Mouse (Mus musculus): ENCODE measurements around the gene Capn7. TPM values are rescaled to one million over a fixed set of nuclear protein-coding genes. Genes with fewer than 3 reads are reported as not detected.
A peak's percentile ranks its signal among the peaks of the same experiment; 100 is the strongest.

Capn7 gene
- polyA plus RNA-seq, 1 experiment from 2014 or later, result 41.9 TPM

DNA sequence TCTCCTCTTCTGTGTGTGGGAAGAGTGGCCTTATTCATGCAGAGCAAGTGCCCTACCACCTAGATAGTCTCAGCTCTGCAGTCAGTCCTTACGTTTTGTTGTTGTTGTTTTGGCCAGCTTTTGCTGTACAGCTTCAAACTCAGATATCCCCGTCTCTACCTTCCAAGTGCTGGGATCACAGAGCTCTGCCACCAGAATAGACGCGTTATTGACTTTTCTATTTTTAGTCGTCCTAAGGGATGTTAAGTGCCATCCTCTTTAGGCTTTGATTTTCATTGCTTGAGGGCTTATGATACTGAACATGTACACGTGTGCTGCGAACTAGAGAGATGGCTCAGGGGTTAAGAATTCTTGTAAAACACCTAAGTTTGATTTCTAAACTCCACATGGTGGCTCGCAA, 6.8 kb downstream of the Capn7 start:
- Histone ChIP-seq H3K9me3 (replicated peaks; ENCODE audit: control insufficient read depth, low read length) (no peaks in the 10 kb centered on the region), H3K4me1 (ENCODE audit: control insufficient read depth, insufficient read depth, low read length) (peaks cover 12% of the 10 kb centered on the region; the same call in 1 of the 2 replicates), H3K9ac (ENCODE audit: low read length) (no peak overlapping the region), H3K27me3 (ENCODE audit: control insufficient read depth, insufficient read depth, low read length) (no peaks in the 10 kb centered on the region), H3K27ac (ENCODE audit: low read length) (peak overlapping the region; percentile 74), H3K4me3 (ENCODE audit: low read length) (no peak overlapping the region), H3K36me3 (ENCODE audit: control insufficient read depth, insufficient read depth) (peaks cover 21% of the 10 kb centered on the region), H3K4me2 (ENCODE audit: low read depth, low read length) (peak overlapping the region; percentile 8)
- 42% methylated on average over 8 of the region's 8 CpGs for WGBS
- ATAC-seq (replicated peaks; ENCODE audit: extremely low read depth, insufficient read depth, low FRiP score), result peak; percentile 72; the same call in 1 of the 2 replicates

DNA sequence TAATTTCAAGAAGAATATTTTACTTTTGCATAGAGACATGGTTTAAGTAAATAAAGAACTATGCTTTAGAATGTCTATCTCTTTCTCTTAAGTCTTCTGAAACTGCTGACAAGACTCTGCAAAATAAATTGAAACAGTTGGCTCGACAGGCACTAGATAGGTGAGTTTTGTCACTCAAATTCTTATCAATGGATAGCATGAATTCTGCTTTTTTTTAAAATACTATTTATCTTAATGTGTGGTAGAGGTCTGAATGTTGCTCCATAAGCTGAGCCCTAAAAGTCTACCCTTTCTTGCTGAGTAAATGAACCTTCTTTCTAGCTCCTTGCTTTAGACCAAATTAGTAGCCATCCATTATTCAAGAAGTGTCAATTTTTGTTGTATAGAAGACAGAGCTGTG, 8.9 kb downstream of the Capn7 start:
- WGBS, result 79% methylated on average over 1 of the region's 1 CpGs
- Histone ChIP-seq H3K27me3 (ENCODE audit: control insufficient read depth, insufficient read depth, low read length) (no peaks in the 10 kb centered on the region), H3K4me2 (ENCODE audit: low read depth, low read length) (no peak overlapping the region), H3K9ac (ENCODE audit: low read length) (no peak overlapping the region), H3K9me3 (replicated peaks; ENCODE audit: control insufficient read depth, low read length) (no peaks in the 10 kb centered on the region), H3K4me3 (ENCODE audit: low read length) (no peak overlapping the region), H3K4me1 (ENCODE audit: control insufficient read depth, insufficient read depth, low read length) (peaks cover 7% of the 10 kb centered on the region; the same call in 1 of the 2 replicates), H3K36me3 (ENCODE audit: control insufficient read depth, insufficient read depth) (peaks cover 18% of the 10 kb centered on the region), H3K27ac (ENCODE audit: low read length) (no peak overlapping the region)
- ATAC-seq (replicated peaks; ENCODE audit: extremely low read depth, insufficient read depth, low FRiP score), result no peak

DNA sequence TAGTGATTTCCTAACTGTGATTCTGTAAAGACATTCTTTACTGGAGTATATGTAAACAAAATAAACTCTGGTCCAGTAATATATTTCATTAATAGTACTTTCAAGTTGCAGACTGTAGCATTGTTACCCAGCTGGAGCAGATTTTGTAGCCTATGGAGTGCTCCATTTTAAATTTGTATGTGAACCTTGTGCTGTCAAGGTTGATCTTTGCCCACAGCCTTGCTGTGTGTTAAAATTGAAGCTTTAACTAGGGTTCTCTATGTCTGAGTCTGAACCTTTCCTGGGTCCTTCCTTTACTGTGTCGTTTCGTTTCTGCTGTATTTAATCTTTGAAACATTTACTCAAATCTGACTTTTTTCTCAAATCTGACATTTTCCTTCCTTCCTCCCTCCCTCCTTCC, 25.8 kb downstream of the Capn7 start:
- no peaks in the 10 kb centered on the region for H3K9me3 ChIP-seq (replicated peaks; ENCODE audit: control insufficient read depth, low read length)
- H3K9ac ChIP-seq (ENCODE audit: low read length), result no peak overlapping the region
- 78% methylated on average over 2 of the region's 2 CpGs for WGBS
- no peak overlapping the region for H3K4me3 ChIP-seq (ENCODE audit: low read length)
- H3K27me3 ChIP-seq (ENCODE audit: control insufficient read depth, insufficient read depth, low read length), result no peaks in the 10 kb centered on the region
- no peak for ATAC-seq (replicated peaks; ENCODE audit: extremely low read depth, insufficient read depth, low FRiP score)
- no peak overlapping the region for H3K27ac ChIP-seq (ENCODE audit: low read length)
- H3K4me1 ChIP-seq (ENCODE audit: control insufficient read depth, insufficient read depth, low read length), result no peaks in the 10 kb centered on the region
- no peak overlapping the region for H3K4me2 ChIP-seq (ENCODE audit: low read depth, low read length)
- peaks cover 49% of the 10 kb centered on the region for H3K36me3 ChIP-seq (ENCODE audit: control insufficient read depth, insufficient read depth)

DNA sequence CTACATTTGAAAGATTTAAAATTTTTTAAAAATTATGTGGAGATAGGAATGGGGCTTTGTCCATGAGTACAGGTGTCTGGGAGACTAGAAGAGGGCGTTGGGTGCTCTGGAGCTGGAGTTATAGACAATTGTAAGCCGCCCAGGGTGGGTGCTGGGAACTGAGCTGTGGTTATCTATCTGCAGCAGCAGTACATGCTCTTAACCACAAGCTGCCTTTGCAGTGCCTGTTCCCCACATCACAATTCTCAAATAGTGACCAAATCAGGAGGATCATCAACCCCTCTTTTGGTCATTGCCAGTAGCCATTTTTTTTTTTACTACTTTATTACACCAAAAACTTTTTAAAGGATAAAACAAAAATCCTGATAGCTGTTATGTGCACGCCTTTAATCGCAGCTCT, 28.2 kb downstream of the Capn7 start:
- no peaks in the 10 kb centered on the region for H3K27me3 ChIP-seq (ENCODE audit: control insufficient read depth, insufficient read depth, low read length)
- 94% methylated on average over 4 of the region's 4 CpGs for WGBS

DNA sequence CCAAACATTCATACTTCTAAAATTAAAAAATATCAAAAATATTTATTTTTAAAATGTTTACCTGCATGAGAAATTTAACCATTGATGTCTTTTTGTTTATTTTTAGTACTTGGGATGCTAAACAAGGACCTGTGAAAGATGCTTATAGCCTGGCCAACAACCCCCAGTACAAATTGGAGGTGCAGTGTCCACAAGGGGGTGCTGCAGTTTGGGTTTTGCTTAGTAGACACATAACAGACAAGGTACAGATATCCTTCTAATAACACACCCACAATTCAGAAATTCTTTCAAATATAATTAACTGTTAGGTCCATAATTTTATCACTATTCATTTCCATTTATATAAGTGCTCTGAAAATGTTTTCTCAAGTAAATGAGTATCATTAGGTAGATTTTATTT, 28.9 kb downstream of the Capn7 start:
- H3K4me1 ChIP-seq (ENCODE audit: control insufficient read depth, insufficient read depth, low read length), result no peaks in the 10 kb centered on the region
- H3K9ac ChIP-seq (ENCODE audit: low read length), result no peak overlapping the region
- H3K9me3 ChIP-seq (replicated peaks; ENCODE audit: control insufficient read depth, low read length), result no peaks in the 10 kb centered on the region
- no peak for ATAC-seq (replicated peaks; ENCODE audit: extremely low read depth, insufficient read depth, low FRiP score)
- H3K36me3 ChIP-seq (ENCODE audit: control insufficient read depth, insufficient read depth), result peaks cover 53% of the 10 kb centered on the region
- no peaks in the 10 kb centered on the region for H3K27me3 ChIP-seq (ENCODE audit: control insufficient read depth, insufficient read depth, low read length)
- H3K4me3 ChIP-seq (ENCODE audit: low read length), result no peak overlapping the region
- no peak overlapping the region for H3K4me2 ChIP-seq (ENCODE audit: low read depth, low read length)
- no peak overlapping the region for H3K27ac ChIP-seq (ENCODE audit: low read length)

More for the DNA sequence above, 28.2 kb downstream of the Capn7 start:
- H3K27ac ChIP-seq (ENCODE audit: low read length), result no peak overlapping the region
- peaks cover 51% of the 10 kb centered on the region for H3K36me3 ChIP-seq (ENCODE audit: control insufficient read depth, insufficient read depth)
- H3K9me3 ChIP-seq (replicated peaks; ENCODE audit: control insufficient read depth, low read length), result no peaks in the 10 kb centered on the region
- H3K9ac ChIP-seq (ENCODE audit: low read length), result no peak overlapping the region
- no peaks in the 10 kb centered on the region for H3K4me1 ChIP-seq (ENCODE audit: control insufficient read depth, insufficient read depth, low read length)
- H3K4me2 ChIP-seq (ENCODE audit: low read depth, low read length), result no peak overlapping the region
- no peak for ATAC-seq (replicated peaks; ENCODE audit: extremely low read depth, insufficient read depth, low FRiP score)
- no peak overlapping the region for H3K4me3 ChIP-seq (ENCODE audit: low read length)

DNA sequence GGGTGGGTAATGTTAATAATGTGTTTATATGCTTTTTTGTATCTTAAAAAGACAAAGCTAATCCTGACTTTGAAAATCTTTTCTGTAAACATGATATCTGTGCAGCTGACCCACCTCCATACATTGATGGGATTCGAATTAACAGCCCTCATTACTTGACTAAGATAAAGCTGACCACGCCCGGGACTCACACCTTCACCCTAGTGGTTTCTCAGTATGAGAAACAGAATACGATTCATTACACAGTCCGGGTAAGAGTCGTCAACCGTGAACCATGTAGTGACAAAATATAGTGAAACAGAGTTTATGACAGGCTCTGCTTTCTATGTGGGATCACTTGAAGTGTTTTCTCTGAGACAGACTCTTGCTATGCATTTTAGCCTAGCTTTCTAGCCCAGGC, 31.5 kb downstream of the Capn7 start:
- Histone ChIP-seq H3K36me3 (ENCODE audit: control insufficient read depth, insufficient read depth) (peaks cover 61% of the 10 kb centered on the region), H3K9ac (ENCODE audit: low read length) (no peak overlapping the region), H3K4me2 (ENCODE audit: low read depth, low read length) (no peak overlapping the region), H3K9me3 (replicated peaks; ENCODE audit: control insufficient read depth, low read length) (no peaks in the 10 kb centered on the region), H3K4me3 (ENCODE audit: low read length) (no peak overlapping the region), H3K4me1 (ENCODE audit: control insufficient read depth, insufficient read depth, low read length) (no peaks in the 10 kb centered on the region), H3K27me3 (ENCODE audit: control insufficient read depth, insufficient read depth, low read length) (no peaks in the 10 kb centered on the region), H3K27ac (ENCODE audit: low read length) (no peak overlapping the region)
- no peak for ATAC-seq (replicated peaks; ENCODE audit: extremely low read depth, insufficient read depth, low FRiP score)
- 90% methylated on average over 7 of the region's 7 CpGs for WGBS

DNA sequence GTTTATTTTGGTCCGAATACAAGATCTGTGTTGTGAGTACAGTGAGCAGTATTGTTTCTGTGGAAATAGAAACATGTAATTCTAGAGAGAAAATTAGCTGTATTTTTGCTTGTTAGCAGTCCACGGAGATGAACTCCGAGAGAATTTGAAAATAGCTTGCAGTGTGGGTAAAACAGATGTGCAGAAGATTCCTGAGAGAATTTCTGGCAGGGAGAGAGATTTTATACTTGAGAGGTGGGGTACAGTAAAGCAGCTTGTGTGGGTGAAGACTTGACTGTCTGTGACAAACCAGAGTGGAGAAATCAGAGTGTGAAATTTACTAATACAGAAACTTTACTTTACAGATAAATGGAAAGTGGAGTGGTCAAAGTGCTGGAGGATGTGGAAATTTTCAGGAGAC, 32.9 kb downstream of the Capn7 start:
- peaks cover 61% of the 10 kb centered on the region for H3K36me3 ChIP-seq (ENCODE audit: control insufficient read depth, insufficient read depth)

DNA sequence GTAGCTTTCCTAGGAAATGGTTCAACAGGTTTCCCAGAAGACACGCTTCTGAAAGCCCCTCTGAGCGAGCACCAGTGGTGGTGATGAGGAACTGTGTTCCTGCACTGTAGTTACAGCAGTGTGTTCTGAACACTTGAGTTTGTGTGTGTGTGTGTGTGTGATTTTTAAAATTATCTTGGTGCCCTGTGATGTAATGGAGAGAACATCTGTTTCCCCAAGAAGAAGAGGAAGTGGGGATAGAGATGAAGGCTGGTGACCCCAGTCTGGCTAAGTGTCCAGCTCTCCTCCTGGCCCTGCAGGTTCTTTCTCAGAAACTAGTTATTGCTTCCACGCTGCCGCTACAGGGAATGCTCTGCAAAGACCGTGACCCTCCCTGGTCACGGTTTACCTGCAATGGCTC, 38.0 kb downstream of the Capn7 start:
- ATAC-seq (replicated peaks; ENCODE audit: extremely low read depth, insufficient read depth, low FRiP score), result no peak
- WGBS, result 85% methylated on average over 6 of the region's 6 CpGs
- Histone ChIP-seq H3K4me2 (ENCODE audit: low read depth, low read length) (no peak overlapping the region), H3K4me1 (ENCODE audit: control insufficient read depth, insufficient read depth, low read length) (no peaks in the 10 kb centered on the region), H3K4me3 (ENCODE audit: low read length) (no peak overlapping the region), H3K9ac (ENCODE audit: low read length) (no peak overlapping the region), H3K27me3 (ENCODE audit: control insufficient read depth, insufficient read depth, low read length) (no peaks in the 10 kb centered on the region), H3K27ac (ENCODE audit: low read length) (no peak overlapping the region), H3K36me3 (ENCODE audit: control insufficient read depth, insufficient read depth) (peaks cover 71% of the 10 kb centered on the region), H3K9me3 (replicated peaks; ENCODE audit: control insufficient read depth, low read length) (no peaks in the 10 kb centered on the region)

More for the DNA sequence above, 32.9 kb downstream of the Capn7 start:
- Histone ChIP-seq H3K27ac (ENCODE audit: low read length) (no peak overlapping the region), H3K4me3 (ENCODE audit: low read length) (no peak overlapping the region), H3K4me2 (ENCODE audit: low read depth, low read length) (no peak overlapping the region), H3K9me3 (replicated peaks; ENCODE audit: control insufficient read depth, low read length) (no peaks in the 10 kb centered on the region), H3K9ac (ENCODE audit: low read length) (no peak overlapping the region), H3K4me1 (ENCODE audit: control insufficient read depth, insufficient read depth, low read length) (no peaks in the 10 kb centered on the region), H3K27me3 (ENCODE audit: control insufficient read depth, insufficient read depth, low read length) (no peaks in the 10 kb centered on the region)
- 79% methylated on average over 3 of the region's 3 CpGs for WGBS
- ATAC-seq (replicated peaks; ENCODE audit: extremely low read depth, insufficient read depth, low FRiP score), result no peak

DNA sequence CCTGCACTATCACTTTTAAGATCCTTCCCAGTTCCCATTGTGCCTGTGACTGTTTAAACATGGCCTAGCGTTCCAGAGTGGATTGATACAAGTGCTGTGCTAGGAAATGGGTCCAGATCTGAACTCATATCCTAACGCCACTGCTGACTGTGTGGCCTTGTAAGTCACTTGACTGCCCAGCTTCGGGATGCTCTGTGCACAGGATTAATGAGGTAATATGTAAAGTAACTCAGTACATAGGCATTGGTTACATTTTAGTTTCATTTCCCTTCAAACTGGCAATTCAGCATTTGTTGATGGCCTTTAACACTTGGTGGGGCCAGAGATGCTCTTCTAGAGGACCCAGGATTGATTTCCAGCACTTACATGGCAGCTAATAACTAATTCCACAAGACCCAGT, 39.9 kb downstream of the Capn7 start:
- no peaks in the 10 kb centered on the region for H3K9me3 ChIP-seq (replicated peaks; ENCODE audit: control insufficient read depth, low read length)
- 83% methylated on average over 3 of the region's 3 CpGs for WGBS
- no peak overlapping the region for H3K4me3 ChIP-seq (ENCODE audit: low read length)
- H3K36me3 ChIP-seq (ENCODE audit: control insufficient read depth, insufficient read depth), result peaks cover 60% of the 10 kb centered on the region
- H3K27me3 ChIP-seq (ENCODE audit: control insufficient read depth, insufficient read depth, low read length), result no peaks in the 10 kb centered on the region
- H3K4me2 ChIP-seq (ENCODE audit: low read depth, low read length), result no peak overlapping the region
- no peak overlapping the region for H3K27ac ChIP-seq (ENCODE audit: low read length)
- no peak for ATAC-seq (replicated peaks; ENCODE audit: extremely low read depth, insufficient read depth, low FRiP score)
- no peak overlapping the region for H3K9ac ChIP-seq (ENCODE audit: low read length)
- no peaks in the 10 kb centered on the region for H3K4me1 ChIP-seq (ENCODE audit: control insufficient read depth, insufficient read depth, low read length)

DNA sequence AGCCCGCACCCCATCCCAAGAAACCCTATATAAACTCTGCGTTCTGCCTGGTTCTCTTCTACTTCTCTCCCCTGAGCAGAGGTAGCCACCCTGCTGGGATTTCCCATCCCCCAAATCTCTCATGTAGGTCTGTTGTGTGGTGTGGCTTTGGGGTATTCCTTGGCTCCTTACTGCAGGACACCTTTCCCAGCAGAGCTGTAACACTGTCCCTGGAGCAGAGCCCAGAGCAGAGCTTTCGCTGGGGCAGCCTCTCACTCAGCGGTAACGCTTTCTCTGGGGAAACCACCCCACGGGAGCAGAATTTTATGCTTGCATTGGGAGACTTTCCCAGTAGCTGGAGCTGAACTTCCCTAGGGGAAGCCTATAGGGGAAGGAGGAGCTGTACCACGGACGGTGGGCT, 45.8 kb downstream of the Capn7 start:
- H3K27me3 ChIP-seq (ENCODE audit: control insufficient read depth, insufficient read depth, low read length), result no peaks in the 10 kb centered on the region
- H3K9me3 ChIP-seq (replicated peaks; ENCODE audit: control insufficient read depth, low read length), result no peaks in the 10 kb centered on the region; the same call in 1 of the 2 replicates
- no peak overlapping the region for H3K4me3 ChIP-seq (ENCODE audit: low read length)
- no peak overlapping the region for H3K9ac ChIP-seq (ENCODE audit: low read length)
- peaks cover 10% of the 10 kb centered on the region; the same call in 1 of the 2 replicates for H3K36me3 ChIP-seq (ENCODE audit: control insufficient read depth, insufficient read depth)
- peaks cover 22% of the 10 kb centered on the region for H3K4me1 ChIP-seq (ENCODE audit: control insufficient read depth, insufficient read depth, low read length)
- no peak overlapping the region for H3K27ac ChIP-seq (ENCODE audit: low read length)
- WGBS, result 87% methylated on average over 8 of the region's 8 CpGs
- no peak overlapping the region for H3K4me2 ChIP-seq (ENCODE audit: low read depth, low read length)
- ATAC-seq (replicated peaks; ENCODE audit: extremely low read depth, insufficient read depth, low FRiP score), result no peak
